Comparison of ENCODE assay signal across 15 mouse cellular contexts in the genomic region with DNA sequence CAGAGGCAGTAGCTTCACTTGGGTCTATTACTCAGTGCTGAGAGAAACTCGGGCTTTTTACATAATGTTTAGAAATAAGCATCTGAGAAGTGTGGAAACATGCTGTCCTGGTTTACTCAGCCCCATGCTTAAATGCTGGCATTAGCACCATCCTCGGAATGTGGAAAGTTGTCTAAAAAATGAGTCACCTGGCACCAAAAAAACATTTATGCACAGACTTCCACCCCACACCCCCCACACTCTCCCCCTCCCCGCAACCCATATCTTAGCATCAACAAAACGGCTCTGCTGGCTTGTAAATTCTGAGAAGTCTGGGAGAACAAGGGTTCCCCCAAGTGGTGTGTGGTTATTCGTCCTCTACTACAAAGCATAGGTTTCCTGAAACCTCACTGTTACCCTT. TPM values are rescaled to one million over a fixed set of nuclear protein-coding genes. Genes with fewer than 3 reads are reported as not detected.
A peak's percentile ranks its signal among the peaks of the same experiment; 100 is the strongest.
DNase-seq lines count a peak whose midpoint lies in the region; ATAC-seq and TF ChIP-seq lines count a peak whose summit lies in the region.
"Had no signal": no experiment of that assay in that cellular context is flagged by ENCODE, and none has a peak within 500 bp of the region (broad histone marks: within the 10 kb centered on the region; RNA-seq: fewer than 3 reads in every experiment).

No protein-coding gene starts in this region.

- DNase-seq in left cerebral cortex, adult 11 months (ENCODE audit: low spot score), result peak; percentile 28
- no peak for DNase-seq in left cerebral cortex, postnatal 4 days
- DNase-seq in Patski (ENCODE audit: low read depth, low spot score), result peak; percentile 39
- peak; percentile 39 to 65 for DNase-seq in left cerebral cortex, adult 9 months (ENCODE audit: low spot score in 2 of 2)
- DNase-seq in right cerebral cortex, postnatal 36 days (ENCODE audit: low spot score in 2 of 2), result peak; percentile 24 to 47
- DNase-seq in heart, postnatal 36 days, result no peak
- DNase-seq: adrenal gland, postnatal 14 days; cerebellum, adult 2 months; kidney, postnatal 4 days; lung, embryonic 14.5 days; thymus, postnatal 36 days had no signal

- intact Hi-C loops in left cerebral cortex, postnatal 4 days (cut with DNase I), result no loop called here
- intact Hi-C loops in heart, postnatal 36 days (cut with DNase I), result no loop called here

- peak; percentile 58 for TF ChIP-seq CTCF in Patski (IDR thresholded peaks at IDR 0.05)

- in situ Hi-C loops in Patski (cut with MboI; ENCODE audit: low pct_unique_long_range_greater_than_20kb), result no loop called here

- ATAC-seq in Patski, result peak; percentile 96
- ATAC-seq in megakaryocyte-erythroid progenitor cell, adult 5-6 weeks (replicated peaks; ENCODE audit: low FRiP score, low TSS enrichment, poor library complexity, severe bottlenecking), result no peak
- ATAC-seq: midbrain, embryonic 13.5 days had no signal

- POLR2A ChIA-PET in Patski (lab: Charles Lee), result no interaction called here

- CTCF ChIA-PET in Patski (lab: Charles Lee), result no interaction called here

- H3K27me3 ChIP-seq in Patski, result no peaks in the 10 kb centered on the region
- H3K27me3 ChIP-seq: embryonic facial prominence, embryonic 12.5 days; heart, embryonic 13.5 days; midbrain, embryonic 13.5 days had no signal

RNA-seq across cellular contexts. Expression of gene Arl8b, which starts 30.5 kb away (rescaled TPM):
- total RNA-seq in left cerebral cortex, postnatal 4 days (2021), result 100 to 1,000 TPM; 112 to 122 TPM
- polyA plus RNA-seq in Patski (2021), result 89.6 TPM
- 10 to 100 TPM; 92.3 to 95.7 TPM for total RNA-seq in heart, postnatal 36 days (2021)
- total RNA-seq in megakaryocyte-erythroid progenitor cell, adult 5-6 weeks (2014; fragmentation: Nextera tagmentation), result 50.7 and 76.2 TPM in 2 replicates
- 55.7 and 58.4 TPM in 2 replicates for total RNA-seq in megakaryocyte-erythroid progenitor cell, adult 5-6 weeks (2017)

Comparison
In these comparisons a context has a peak if more than half of its experiments do, and no peak if none do; other contexts are left out.
1. DNase-seq: peak in left cerebral cortex, adult 11 months (single experiment), Patski (single experiment), left cerebral cortex, adult 9 months (2 of 2) and right cerebral cortex, postnatal 36 days (2 of 2); none in left cerebral cortex, postnatal 4 days (single experiment) and heart, postnatal 36 days (0 of 2).